Mouse (Mus musculus) hindbrain, embryonic 14.5 days (tissue): ENCODE data around the gene Mgea5. TPM values are rescaled to one million over a fixed set of nuclear protein-coding genes. Genes with fewer than 3 reads are reported as not detected.
A peak's percentile ranks its signal among the peaks of the same experiment; 100 is the strongest.

Experiments
- ATAC-seq: fragments of 200-750 bp; cut with Nextera tagmentation; 2 replicates; pipeline ENCODE4 v1.8.0; 2017; ENCODE audit warnings: moderate number of reproducible peaks, mild to moderate bottlenecking, moderate TSS enrichment, moderate library complexity; ENCODE audit not compliant: low FRiP score
- DNase-seq: peaks from one replicate; pipeline ENCODE4 v3.0.0-alpha.2; 2015; ENCODE audit warnings: low spot score
- H3K27ac ChIP-seq: fragments of 300-500 bp; sonication (generic); 2 replicates; pipeline ENCODE4 v1.5.1; 2014; ENCODE audit warnings: mild to moderate bottlenecking, moderate library complexity
- H3K27me3 ChIP-seq: fragments of 300-500 bp; sonication (generic); 2 replicates; pipeline ENCODE4 v1.6.1; 2014; ENCODE audit warnings: mild to moderate bottlenecking, low read length, mixed read lengths; ENCODE audit not compliant: control insufficient read depth, insufficient read depth
- H3K36me3 ChIP-seq: fragments of 300-500 bp; sonication (generic); replicated peaks from 2 replicates; pipeline ENCODE4 v1.6.1; 2014; ENCODE audit not compliant: control insufficient read depth, insufficient read depth
- H3K4me1 ChIP-seq: fragments of 300-500 bp; sonication (generic); replicated peaks from 2 replicates; pipeline ENCODE4 v1.6.1; 2014; ENCODE audit warnings: antibody characterized with exemption, low read length, mixed read lengths; ENCODE audit not compliant: control insufficient read depth, insufficient read depth
- H3K4me2 ChIP-seq: fragments of 300-500 bp; sonication (generic); replicated peaks from 2 replicates; pipeline ENCODE4 v1.6.1; 2014; ENCODE audit warnings: mild to moderate bottlenecking, moderate library complexity
- H3K4me3 ChIP-seq: fragments of 300-500 bp; sonication (generic); replicated peaks from 2 replicates; pipeline ENCODE4 v1.5.1; 2014; ENCODE audit warnings: mild to moderate bottlenecking, low read length
- H3K9ac ChIP-seq: fragments of 300-500 bp; sonication (generic); 2 replicates; pipeline ENCODE4 v1.6.1; 2014
- H3K9me3 ChIP-seq: fragments of 300-500 bp; sonication (generic); 2 replicates; pipeline ENCODE4 v1.6.1; 2016; ENCODE audit warnings: low read length; ENCODE audit not compliant: control insufficient read depth
- WGBS: fragments of 180-500 bp; shearing (Covaris S2); extraction: QIAGEN DNeasy Blood & Tissue Kit; methylation state at CpG from one replicate; pipeline ENCODE4 v1.1.7; 2014; 5-methylcytosine and 5-hydroxymethylcytosine counted together
- polyA plus RNA-seq: library from polyadenylated mRNA; unstranded; fragments of >200 nt; fragmentation: Nextera tagmentation; extraction: Ambion mirVana; gene quantifications from 2 replicates; pipeline ENCODE4 v1.2.1, GENCODE M21; 2014

The Mgea5 gene
- polyA plus RNA-seq, 1 experiment from 2014 or later, result 95.4 TPM

GRCm38 (mm10) chr19:45730042-45730441, 53.6 kb downstream of the Mgea5 start:
- DNase-seq (no peak), ATAC-seq (no peak)
- 75% methylated on average over 8 of the region's 8 CpGs for WGBS
- Histone ChIP-seq H3K4me2 (no peak overlapping the region), H3K4me1 (no peaks in the 10 kb centered on the region), H3K9me3 (no peaks in the 10 kb centered on the region), H3K36me3 (no peaks in the 10 kb centered on the region), H3K27ac (no peak overlapping the region), H3K9ac (no peak overlapping the region), H3K4me3 (no peak overlapping the region), H3K27me3 (peaks cover 95% of the 10 kb centered on the region)

GRCm38 (mm10) chr19:45727231-45727630, 56.4 kb downstream of the Mgea5 start:
- H3K9me3 ChIP-seq, result no peaks in the 10 kb centered on the region
- no peak overlapping the region for H3K4me2 ChIP-seq
- no peak for DNase-seq
- 72% methylated on average over 10 of the region's 10 CpGs for WGBS
- H3K9ac ChIP-seq, result no peak overlapping the region
- no peaks in the 10 kb centered on the region for H3K36me3 ChIP-seq
- peaks cover 89% of the 10 kb centered on the region for H3K27me3 ChIP-seq
- H3K27ac ChIP-seq, result no peak overlapping the region
- ATAC-seq, result no peak
- no peak overlapping the region for H3K4me3 ChIP-seq
- no peaks in the 10 kb centered on the region for H3K4me1 ChIP-seq

- Histone ChIP-seq H3K27ac (no peak overlapping the region), H3K9ac (no peak overlapping the region), H3K27me3 (peaks cover 85% of the 10 kb centered on the region), H3K4me2 (no peak overlapping the region), H3K36me3 (no peaks in the 10 kb centered on the region), H3K4me1 (no peaks in the 10 kb centered on the region), H3K9me3 (no peaks in the 10 kb centered on the region), H3K4me3 (no peak overlapping the region)
- ATAC-seq (no peak), DNase-seq (no peak)
- 38% methylated on average over 14 of the region's 14 CpGs for WGBS
Measured at GRCm38 (mm10) chr19:45725677-45726277, 57.9 kb downstream of the Mgea5 start.

GRCm38 (mm10) chr19:45722188-45722587, 61.4 kb downstream of the Mgea5 start:
- DNase-seq (no peak), ATAC-seq (no peak)
- no peak overlapping the region for H3K9ac ChIP-seq
- no peaks in the 10 kb centered on the region for H3K36me3 ChIP-seq
- H3K27ac ChIP-seq, result no peak overlapping the region
- H3K4me3 ChIP-seq, result no peak overlapping the region
- H3K4me1 ChIP-seq, result 0 out of 2 replicates have a peak, but pooled peaks cover 6% of the 10 kb centered on the region
- 74% methylated on average over 5 of the region's 5 CpGs for WGBS
- no peak overlapping the region for H3K4me2 ChIP-seq
- no peaks in the 10 kb centered on the region for H3K9me3 ChIP-seq
- peaks cover 78% of the 10 kb centered on the region for H3K27me3 ChIP-seq

- ATAC-seq, result no peak
- H3K27ac ChIP-seq, result peak overlapping the region; percentile 84
- DNase-seq, result no peak
- WGBS, result 52% methylated on average over 3 of the region's 3 CpGs
- peaks cover 69% of the 10 kb centered on the region for H3K27me3 ChIP-seq
- peaks cover 15% of the 10 kb centered on the region for H3K4me1 ChIP-seq
- no peaks in the 10 kb centered on the region for H3K36me3 ChIP-seq
- H3K9me3 ChIP-seq, result no peaks in the 10 kb centered on the region
- 0 out of 2 replicates have a peak overlapping the region, but pooled peaks have one; percentile 55 for H3K9ac ChIP-seq
- H3K4me3 ChIP-seq, result no peak overlapping the region
- H3K4me2 ChIP-seq, result peak overlapping the region; percentile 56
Measured at GRCm38 (mm10) chr19:45718286-45718685, 65.4 kb downstream of the Mgea5 start.

- DNase-seq (peak; percentile 70), ATAC-seq (peak; percentile 84)
- Histone ChIP-seq H3K27ac (peak overlapping the region; percentile 84), H3K4me1 (peaks cover 15% of the 10 kb centered on the region), H3K27me3 (peaks cover 68% of the 10 kb centered on the region), H3K36me3 (no peaks in the 10 kb centered on the region), H3K9me3 (no peaks in the 10 kb centered on the region), H3K9ac (peak overlapping the region; percentile 55), H3K4me2 (peak overlapping the region; percentile 56), H3K4me3 (peak overlapping the region; percentile 24)
- under 1% methylated on average over 16 of the region's 16 CpGs for WGBS
Measured at GRCm38 (mm10) chr19:45717493-45718220, 66.0 kb downstream of the Mgea5 start.

GRCm38 (mm10) chr19:45708704-45709103, 74.9 kb downstream of the Mgea5 start:
- Histone ChIP-seq H3K9ac (no peak overlapping the region), H3K9me3 (no peaks in the 10 kb centered on the region), H3K27ac (no peak overlapping the region), H3K27me3 (peaks cover 11% of the 10 kb centered on the region), H3K4me1 (no peaks in the 10 kb centered on the region), H3K4me2 (no peak overlapping the region), H3K36me3 (no peaks in the 10 kb centered on the region), H3K4me3 (no peak overlapping the region)
- 76% methylated on average over 3 of the region's 3 CpGs for WGBS
- DNase-seq (no peak), ATAC-seq (no peak)

Other genes starting within 250 kb of the Mgea5 start
- gene Poll, start 223.3 kb downstream of the Mgea5 start, polyA plus RNA-seq, result 9.7 and 12.3 TPM in 2 replicates
- 75.5 and 87.4 TPM in 2 replicates for gene Gm17018, start 223.2 kb downstream of the Mgea5 start, polyA plus RNA-seq
- gene Fbxw4, start 123.5 kb downstream of the Mgea5 start, polyA plus RNA-seq, result 6.7 and 8.8 TPM in 2 replicates
- gene Fgf8, start 40.9 kb downstream of the Mgea5 start, polyA plus RNA-seq, result 0.19 and 0.25 TPM in 2 replicates
- gene Npm3, start 34.2 kb downstream of the Mgea5 start, polyA plus RNA-seq, result 6.9 and 7.2 TPM in 2 replicates
- 14.1 and 17.6 TPM in 2 replicates for gene Kcnip2, start 32.2 kb upstream of the Mgea5 start, polyA plus RNA-seq
- gene Armh3, start 214.7 kb upstream of the Mgea5 start, polyA plus RNA-seq, result 17.7 and 18.7 TPM in 2 replicates
- 2.9 and 3.1 TPM in 2 replicates for gene Hps6, start 219.7 kb upstream of the Mgea5 start, polyA plus RNA-seq